Mouse (Mus musculus): ENCODE data around the gene Brdt. TPM values are rescaled to one million over a fixed set of nuclear protein-coding genes. Genes with fewer than 3 reads are reported as not detected.

The Brdt gene
- polyA plus RNA-seq, 1 experiment from 2014 or later: 1.8 TPM

DNA sequence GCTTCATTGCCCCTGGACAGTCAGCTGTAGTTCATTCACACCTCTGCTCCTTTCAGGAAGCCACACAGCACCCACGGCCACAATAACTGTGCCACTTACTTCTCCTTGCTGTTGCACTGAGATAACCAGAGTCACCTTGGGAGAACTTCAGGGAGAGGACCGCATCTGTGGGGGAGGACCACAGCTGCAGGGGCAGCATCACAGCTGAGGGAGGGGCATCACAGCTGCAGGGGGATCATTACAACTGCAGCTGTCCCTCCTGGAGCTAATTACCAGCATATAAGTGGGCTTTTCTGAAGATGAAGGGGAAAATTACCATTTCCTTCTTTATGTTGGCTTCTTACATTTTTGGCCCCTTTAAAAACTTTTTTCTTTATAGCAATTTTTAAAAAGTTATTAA lies 63.5 kb downstream of the Brdt start:
- Histone ChIP-seq H3K27ac (no peak overlapping the region), H3K27me3 (replicated peaks) (no peaks in the 10 kb centered on the region), H3K9me3 (no peaks in the 10 kb centered on the region), H3K4me2 (replicated peaks) (no peak overlapping the region), H3K9ac (no peak overlapping the region), H3K4me1 (no peaks in the 10 kb centered on the region), H3K36me3 (no peaks in the 10 kb centered on the region), H3K4me3 (no peak overlapping the region)
- no peak for ATAC-seq (ENCODE audit: low FRiP score, low read depth)
- WGBS: 59% methylated on average over 2 of the region's 2 CpGs

DNA sequence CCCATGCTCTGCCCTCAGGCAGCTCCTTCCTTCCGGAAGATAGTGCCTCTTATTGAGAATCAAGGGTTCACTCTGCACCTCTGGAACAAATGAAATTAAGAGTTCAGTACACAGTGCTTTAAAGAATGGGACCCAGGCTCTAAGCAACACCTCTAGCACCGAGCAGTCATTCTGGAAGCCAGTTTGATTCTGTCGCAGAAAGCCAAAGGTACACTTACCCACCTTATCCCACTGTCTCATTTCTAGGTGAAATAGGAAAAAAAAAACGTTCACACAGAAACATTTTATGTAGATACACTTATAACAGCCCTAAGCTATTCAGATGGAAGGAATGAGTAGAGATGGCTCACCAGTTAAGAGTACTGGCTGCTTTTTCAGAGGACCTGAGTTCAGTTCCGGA lies 71.5 kb downstream of the Brdt start, which contains the start of gene Ephx4:
Ephx4 (plus strand) TSS at position 301 of the 400 bp plus-strand sequence.
- ATAC-seq (ENCODE audit: low FRiP score, low read depth): no peak
- Histone ChIP-seq H3K4me2 (replicated peaks) (peak within 1 kb of the TSS; percentile 98), H3K4me1 (0 out of 2 replicates have a peak, but pooled peaks cover 4% of the 10 kb centered on the region), H3K27me3 (replicated peaks) (peaks cover 27% of the 10 kb centered on the region), H3K36me3 (no peaks in the 10 kb centered on the region), H3K27ac (no peak within 1 kb of the TSS), H3K9me3 (no peaks in the 10 kb centered on the region), H3K9ac (peak within 1 kb of the TSS; percentile 61), H3K4me3 (peak within 1 kb of the TSS; percentile 58)
- WGBS: 21% methylated on average over 5 of the region's 5 CpGs

DNA sequence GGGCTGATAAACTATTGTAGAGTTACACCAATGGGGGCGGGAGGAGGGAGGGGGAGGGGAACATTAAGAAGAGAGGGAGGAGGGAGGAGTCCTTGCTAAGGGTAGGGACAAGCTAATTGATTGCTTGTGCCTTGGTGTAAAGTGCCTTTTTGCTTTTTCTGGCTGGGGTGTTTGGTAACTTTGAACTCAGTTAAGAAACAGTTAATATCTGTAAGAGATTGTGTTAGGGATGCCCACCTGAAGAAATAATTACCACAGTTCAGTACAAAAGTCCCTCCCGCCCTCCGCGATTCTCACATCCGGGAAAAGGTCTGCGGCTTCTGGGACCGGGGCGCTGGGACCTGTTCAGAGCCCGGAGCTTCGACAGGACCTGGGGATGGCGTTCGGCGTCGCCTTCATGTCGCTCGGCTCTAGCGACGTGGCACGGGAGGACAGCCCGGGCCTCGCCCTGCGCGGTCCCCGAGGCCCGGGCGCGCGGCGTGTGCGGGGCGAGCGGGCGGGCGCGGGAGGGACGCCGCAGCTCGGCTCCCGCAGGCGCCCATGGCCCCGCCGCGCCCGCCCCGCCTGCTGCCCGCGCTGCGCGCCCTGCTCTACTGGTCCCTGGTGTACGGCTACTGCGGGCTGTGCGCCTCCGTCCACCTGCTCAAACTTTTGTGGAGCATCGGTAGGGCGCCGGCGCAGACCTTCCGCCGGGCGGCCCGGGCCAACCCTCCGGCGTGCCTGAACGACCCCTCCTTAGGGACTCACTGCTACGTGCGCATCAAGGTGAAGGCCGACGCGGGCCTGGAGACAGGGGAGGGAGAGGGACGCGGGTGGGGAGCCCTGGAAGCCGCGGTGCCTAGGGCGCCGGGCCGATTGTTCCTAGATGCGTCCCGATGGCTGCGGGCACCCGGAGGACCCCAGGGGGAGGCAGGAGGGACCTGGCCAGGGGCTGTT lies 72.3 kb downstream of the Brdt start:
- H3K27me3 ChIP-seq (replicated peaks): peaks cover 27% of the 10 kb centered on the region
- H3K4me1 ChIP-seq: 0 out of 2 replicates have a peak, but pooled peaks cover 4% of the 10 kb centered on the region
- no peak overlapping the region for H3K27ac ChIP-seq
- H3K36me3 ChIP-seq: no peaks in the 10 kb centered on the region
- no peaks in the 10 kb centered on the region for H3K9me3 ChIP-seq
- under 1% methylated on average over 74 of the region's 80 CpGs for WGBS
- H3K9ac ChIP-seq: peak overlapping the region; percentile 61
- peak overlapping the region; percentile 98 for H3K4me2 ChIP-seq (replicated peaks)
- peak; percentile 76 for ATAC-seq (ENCODE audit: low FRiP score, low read depth)
- peak overlapping the region; percentile 58 for H3K4me3 ChIP-seq

DNA sequence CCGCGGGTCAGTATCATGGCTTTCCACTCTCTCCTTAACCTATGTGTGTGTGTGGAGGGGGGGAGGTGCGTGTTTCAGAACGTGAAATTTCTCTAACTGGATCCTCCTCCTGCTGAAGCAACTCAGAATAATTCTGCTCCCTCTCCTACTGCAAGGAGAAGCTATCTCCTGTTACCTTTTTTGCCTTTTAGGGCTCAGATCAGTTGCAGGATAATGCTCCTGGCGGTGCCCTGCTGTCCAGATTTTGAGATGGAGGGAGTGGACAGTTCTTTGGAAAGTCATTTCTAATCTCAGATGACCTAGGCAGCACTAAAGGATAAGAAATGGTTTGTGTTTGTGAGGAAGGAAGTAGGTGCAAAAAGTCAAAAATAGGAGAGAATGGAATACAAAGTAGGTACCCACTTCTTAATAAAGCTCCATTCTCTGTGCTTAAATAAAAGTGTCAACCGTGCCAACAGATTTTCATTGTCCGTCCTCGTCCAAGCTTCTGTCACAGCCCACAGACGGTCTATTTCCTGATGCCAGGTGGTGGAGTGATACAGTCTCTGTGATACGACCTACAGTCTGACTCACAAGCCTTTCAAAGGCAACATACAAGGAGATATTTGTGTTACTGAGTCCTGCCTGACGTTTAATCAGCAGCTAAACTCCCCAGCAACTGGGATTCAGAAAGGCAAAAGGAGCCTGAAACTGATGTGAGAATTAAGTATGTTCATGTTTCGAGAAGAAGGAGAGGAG lies 73.2 kb downstream of the Brdt start:
- no peak for ATAC-seq (ENCODE audit: low FRiP score, low read depth)
- H3K4me1 ChIP-seq: 0 out of 2 replicates have a peak, but pooled peaks cover 4% of the 10 kb centered on the region
- peak overlapping the region; percentile 98 for H3K4me2 ChIP-seq (replicated peaks)
- peaks cover 27% of the 10 kb centered on the region for H3K27me3 ChIP-seq (replicated peaks)
- no peak overlapping the region for H3K27ac ChIP-seq
- H3K9ac ChIP-seq: peak overlapping the region; percentile 61; the same call in 1 of the 2 replicates
- no peaks in the 10 kb centered on the region for H3K9me3 ChIP-seq
- H3K36me3 ChIP-seq: no peaks in the 10 kb centered on the region
- 30% methylated on average over 12 of the region's 12 CpGs for WGBS
- peak overlapping the region; percentile 58 for H3K4me3 ChIP-seq

DNA sequence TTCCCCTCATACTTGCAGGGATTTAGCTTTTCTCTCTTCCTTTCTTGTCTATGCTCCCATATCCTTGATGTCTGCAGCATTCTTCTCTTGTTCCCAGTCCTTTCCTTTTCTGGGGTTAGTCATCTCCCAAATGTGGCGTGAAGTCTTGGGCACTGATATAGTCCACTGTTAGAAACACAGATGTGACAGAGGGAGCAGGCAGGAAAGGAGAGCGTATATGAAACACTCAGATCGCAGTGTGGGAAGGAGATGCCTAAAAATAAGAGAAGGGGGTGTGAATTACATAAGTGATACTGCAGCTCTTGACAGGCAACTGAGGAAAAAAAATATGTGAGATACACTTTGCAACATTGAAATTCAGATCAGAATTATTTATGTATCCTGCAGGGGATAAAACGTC lies 74.4 kb downstream of the Brdt start:
- Histone ChIP-seq H3K4me3 (no peak overlapping the region), H3K36me3 (no peaks in the 10 kb centered on the region), H3K4me1 (0 out of 2 replicates have a peak, but pooled peaks cover 4% of the 10 kb centered on the region), H3K9ac (no peak overlapping the region), H3K27ac (no peak overlapping the region), H3K27me3 (replicated peaks) (peaks cover 27% of the 10 kb centered on the region), H3K4me2 (replicated peaks) (no peak overlapping the region), H3K9me3 (no peaks in the 10 kb centered on the region)
- whole genome bisulfite sequencing: 80% methylated on average over 4 of the region's 4 CpGs
- no peak for ATAC-seq (ENCODE audit: low FRiP score, low read depth)

DNA sequence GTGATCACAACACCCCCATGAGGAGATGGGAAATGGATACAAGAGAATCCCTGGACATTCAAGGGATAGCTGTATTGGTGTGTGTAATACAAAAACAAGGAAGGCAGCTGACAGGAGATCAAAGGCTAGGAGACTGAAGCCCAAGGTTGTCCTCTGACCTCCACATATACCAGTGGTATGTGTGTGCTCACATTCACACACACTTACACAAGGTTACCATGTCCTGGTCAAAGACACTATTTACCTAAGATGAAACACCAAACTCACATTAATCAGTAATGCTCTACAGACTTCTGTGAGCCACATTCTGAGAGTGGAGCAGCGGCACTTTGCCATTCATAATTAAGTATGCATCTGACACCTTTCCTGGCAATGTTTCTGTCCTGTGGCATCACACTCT lies 79.3 kb downstream of the Brdt start:
- WGBS: 88% methylated on average over 1 of the region's 1 CpGs
- Histone ChIP-seq H3K4me1 (no peaks in the 10 kb centered on the region), H3K36me3 (no peaks in the 10 kb centered on the region), H3K27me3 (replicated peaks) (peaks cover under 1% of the 10 kb centered on the region; the same call in 1 of the 2 replicates), H3K9ac (no peak overlapping the region), H3K27ac (no peak overlapping the region), H3K4me2 (replicated peaks) (no peak overlapping the region), H3K9me3 (no peaks in the 10 kb centered on the region), H3K4me3 (no peak overlapping the region)
- no peak for ATAC-seq (ENCODE audit: low FRiP score, low read depth)

DNA sequence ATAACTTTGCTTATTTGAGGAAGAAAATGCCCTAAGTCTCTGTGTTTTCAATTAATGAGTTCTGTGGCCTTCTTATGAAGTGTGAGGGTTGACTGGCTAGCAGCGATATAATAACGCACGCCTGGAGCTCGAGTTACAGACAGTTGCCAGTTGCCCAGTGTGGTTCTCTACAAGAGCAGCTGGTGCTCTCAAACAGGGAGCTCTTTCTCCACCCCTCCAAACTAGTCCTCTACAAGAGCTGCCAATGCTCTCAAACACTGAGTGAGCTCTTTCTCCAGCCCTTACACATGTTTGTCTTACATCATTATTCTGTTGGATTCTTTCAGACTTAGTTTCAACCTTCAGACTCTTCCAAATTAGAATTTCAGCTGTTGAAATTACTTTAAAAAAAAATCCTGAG lies 80.4 kb downstream of the Brdt start:
- H3K36me3 ChIP-seq: no peaks in the 10 kb centered on the region
- 70% methylated on average over 4 of the region's 4 CpGs for WGBS
- H3K27me3 ChIP-seq (replicated peaks): no peaks in the 10 kb centered on the region
- no peak overlapping the region for H3K27ac ChIP-seq
- H3K4me1 ChIP-seq: no peaks in the 10 kb centered on the region
- no peaks in the 10 kb centered on the region for H3K9me3 ChIP-seq
- H3K9ac ChIP-seq: no peak overlapping the region
- ATAC-seq (ENCODE audit: low FRiP score, low read depth): no peak
- no peak overlapping the region for H3K4me2 ChIP-seq (replicated peaks)
- no peak overlapping the region for H3K4me3 ChIP-seq

DNA sequence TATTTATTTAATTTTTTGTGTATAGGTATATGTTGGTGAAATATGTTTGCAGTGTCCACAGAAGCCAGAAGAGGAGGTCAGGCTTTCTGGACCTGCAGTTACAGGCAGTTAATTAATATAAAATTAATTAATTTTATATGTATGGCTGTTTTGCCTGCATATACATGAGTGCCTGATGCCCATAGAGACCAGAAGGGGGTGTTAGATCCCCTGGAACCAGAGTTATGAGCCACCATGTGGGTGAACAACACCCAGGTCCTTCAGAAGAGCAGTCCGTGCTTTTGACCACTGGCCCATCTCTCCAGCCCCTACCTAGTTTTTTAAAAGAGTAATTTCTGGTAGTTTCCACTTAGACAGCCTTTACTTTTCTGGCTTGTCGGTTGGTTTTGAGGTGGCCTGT lies 81.3 kb downstream of the Brdt start:
- 78% methylated on average over 2 of the region's 2 CpGs for WGBS
- H3K4me2 ChIP-seq (replicated peaks): no peak overlapping the region
- ATAC-seq (ENCODE audit: low FRiP score, low read depth): no peak

DNA sequence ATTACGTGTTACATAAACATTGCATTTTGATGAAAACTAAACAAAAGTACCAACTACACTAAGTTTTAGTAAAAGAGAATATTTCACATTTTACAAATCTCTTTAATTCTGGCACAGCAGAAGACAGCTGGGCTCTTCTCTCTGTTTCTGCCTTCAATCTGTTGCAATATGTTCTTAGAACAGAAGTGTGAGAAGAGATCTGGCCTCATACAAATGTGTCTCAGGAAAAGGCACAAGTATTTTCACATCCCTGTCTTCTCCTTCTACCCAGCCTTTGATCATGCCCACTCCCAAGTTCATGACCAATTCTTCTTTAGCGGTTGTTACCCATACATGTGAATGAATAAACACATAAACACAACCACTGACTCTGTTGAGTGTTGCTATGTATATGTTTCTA lies 84.1 kb downstream of the Brdt start:
- H3K4me2 ChIP-seq (replicated peaks): no peak overlapping the region
- no peak for ATAC-seq (ENCODE audit: low FRiP score, low read depth)
- no peaks in the 10 kb centered on the region for H3K4me1 ChIP-seq
- H3K9me3 ChIP-seq: no peaks in the 10 kb centered on the region
- 90% methylated on average over 2 of the region's 2 CpGs for WGBS
- H3K9ac ChIP-seq: no peak overlapping the region
- no peak overlapping the region for H3K4me3 ChIP-seq
- H3K27ac ChIP-seq: no peak overlapping the region
- no peaks in the 10 kb centered on the region for H3K36me3 ChIP-seq
- no peaks in the 10 kb centered on the region for H3K27me3 ChIP-seq (replicated peaks)

More for the DNA sequence above, 81.3 kb downstream of the Brdt start:
- H3K9ac ChIP-seq: no peak overlapping the region
- H3K27me3 ChIP-seq (replicated peaks): no peaks in the 10 kb centered on the region
- no peak overlapping the region for H3K4me3 ChIP-seq
- no peaks in the 10 kb centered on the region for H3K36me3 ChIP-seq
- no peaks in the 10 kb centered on the region for H3K9me3 ChIP-seq
- no peak overlapping the region for H3K27ac ChIP-seq
- no peaks in the 10 kb centered on the region for H3K4me1 ChIP-seq

DNA sequence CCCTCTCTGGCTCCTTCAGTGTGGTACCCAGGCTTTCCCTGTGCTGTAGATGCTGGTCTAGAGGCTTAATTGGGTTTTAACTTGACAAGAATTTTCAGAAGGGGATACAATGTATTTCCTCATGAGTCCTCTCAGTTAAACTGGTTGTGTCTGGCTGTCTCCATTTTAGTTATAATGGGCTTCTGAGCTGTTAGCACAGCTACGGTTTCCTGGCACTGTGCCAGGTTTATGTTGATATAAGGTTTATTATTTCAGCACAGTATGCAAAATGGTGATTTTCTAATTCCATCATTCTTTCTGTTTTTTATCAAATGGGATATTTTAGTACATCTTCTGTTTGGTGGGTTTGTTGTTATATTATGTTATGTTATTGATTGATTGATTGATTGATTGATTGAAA lies 90.7 kb downstream of the Brdt start:
- 75% methylated on average over 1 of the region's 1 CpGs for WGBS
- H3K4me3 ChIP-seq: no peak overlapping the region
- H3K9ac ChIP-seq: no peak overlapping the region
- ATAC-seq (ENCODE audit: low FRiP score, low read depth): no peak
- H3K27me3 ChIP-seq (replicated peaks): no peaks in the 10 kb centered on the region
- no peaks in the 10 kb centered on the region for H3K4me1 ChIP-seq
- H3K4me2 ChIP-seq (replicated peaks): no peak overlapping the region
- H3K27ac ChIP-seq: no peak overlapping the region
- no peaks in the 10 kb centered on the region for H3K9me3 ChIP-seq
- H3K36me3 ChIP-seq: no peaks in the 10 kb centered on the region

DNA sequence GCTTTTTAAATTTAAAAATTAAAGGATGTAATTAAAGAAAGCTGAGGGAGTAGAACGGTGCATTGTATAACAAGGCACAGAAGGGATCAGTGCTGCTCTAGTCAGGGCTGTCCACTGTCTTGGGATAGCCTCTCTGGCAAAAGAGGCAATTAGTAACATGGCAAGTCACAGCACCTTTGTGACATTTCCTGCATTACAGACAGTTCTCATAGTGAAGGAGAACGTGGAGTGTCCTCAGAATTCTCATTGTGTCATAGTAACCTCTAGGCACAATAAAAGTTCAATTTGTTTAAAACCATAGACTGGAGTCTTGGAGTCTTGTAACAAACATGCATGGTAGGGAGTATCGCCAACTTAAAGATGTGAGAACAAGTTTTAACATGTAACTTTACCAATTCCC lies 100.3 kb downstream of the Brdt start, which contains the start of gene Lpcat2b:
Lpcat2b (plus strand) TSS at position 301 of the 400 bp plus-strand sequence.
- no peaks in the 10 kb centered on the region for H3K4me1 ChIP-seq
- H3K4me2 ChIP-seq (replicated peaks): no peak within 1 kb of the TSS
- no peak within 1 kb of the TSS for H3K27ac ChIP-seq
- no peaks in the 10 kb centered on the region for H3K36me3 ChIP-seq
- H3K9me3 ChIP-seq: no peaks in the 10 kb centered on the region
- H3K27me3 ChIP-seq (replicated peaks): no peaks in the 10 kb centered on the region
- H3K9ac ChIP-seq: no peak within 1 kb of the TSS
- 80% methylated on average over 3 of the region's 3 CpGs for WGBS
- no peak for ATAC-seq (ENCODE audit: low FRiP score, low read depth)
- H3K4me3 ChIP-seq: no peak within 1 kb of the TSS

DNA sequence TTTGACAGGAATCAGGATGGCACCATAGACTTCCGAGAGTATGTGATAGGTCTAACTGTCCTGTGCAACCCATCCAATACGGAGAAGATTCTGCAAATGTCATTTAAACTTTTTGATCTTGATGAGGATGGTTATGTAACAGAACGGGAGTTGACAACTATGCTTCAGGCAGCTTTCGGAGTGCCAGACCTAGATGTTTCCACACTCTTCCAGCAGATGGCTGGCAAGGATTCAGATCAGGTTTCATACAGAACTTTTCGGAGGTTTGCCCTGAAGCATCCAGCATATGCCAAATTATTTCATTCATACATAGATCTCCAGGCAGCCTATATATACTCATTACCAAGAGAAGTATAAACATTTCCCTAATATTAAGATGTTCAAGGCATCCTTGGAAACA lies 103.0 kb downstream of the Brdt start:
- no peaks in the 10 kb centered on the region for H3K9me3 ChIP-seq
- 84% methylated on average over 5 of the region's 5 CpGs for WGBS
- H3K4me1 ChIP-seq: peaks cover 5% of the 10 kb centered on the region
- ATAC-seq (ENCODE audit: low FRiP score, low read depth): no peak
- H3K27ac ChIP-seq: no peak overlapping the region
- H3K27me3 ChIP-seq (replicated peaks): no peaks in the 10 kb centered on the region
- H3K4me3 ChIP-seq: no peak overlapping the region
- H3K4me2 ChIP-seq (replicated peaks): no peak overlapping the region
- H3K9ac ChIP-seq: no peak overlapping the region
- no peaks in the 10 kb centered on the region for H3K36me3 ChIP-seq

Data from neural tube, embryonic 12.5 days (tissue).